Mouse (Mus musculus) cortical plate, adult 2 months (tissue): Measurements from ENCODE around the gene Cdc42bpa.

ENCODE experiments used
- CTCF ChIP-seq: fragments of 200-500 bp; IDR thresholded peaks from 2 replicates; pipeline ENCODE4 v1.5.1; 2011; ENCODE audit warnings: mild to moderate bottlenecking, control low read depth, low read length; ENCODE audit not compliant: insufficient read depth; ENCODE audit errors: extremely low read depth
- POLR2A ChIP-seq: fragments of 200-500 bp; IDR thresholded peaks from 2 replicates; pipeline ENCODE4 v1.6.1; 2011; ENCODE audit warnings: mild to moderate bottlenecking, low read length, control low read depth; ENCODE audit not compliant: insufficient read depth; ENCODE audit errors: extremely low read depth

DNA sequence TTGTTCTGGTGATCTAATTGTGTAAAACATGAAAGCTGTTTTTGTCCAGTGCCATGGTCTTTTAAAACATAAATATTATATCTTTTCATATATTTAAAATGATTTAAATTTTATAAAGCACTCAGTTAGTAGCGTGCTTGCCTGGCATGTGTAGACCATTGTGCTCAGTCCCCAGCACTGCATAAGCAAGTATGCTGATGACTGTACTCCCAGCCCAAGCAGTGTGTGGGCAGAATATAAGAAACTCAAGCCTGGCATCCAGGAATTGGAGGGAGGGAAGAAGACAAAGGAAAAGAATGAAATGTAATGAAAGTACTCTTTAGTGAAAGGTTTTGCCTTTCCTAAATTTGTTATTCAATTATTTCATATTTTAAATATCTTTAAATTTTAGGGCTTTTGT lies 128.9 kb downstream of the Cdc42bpa start:
- TF ChIP-seq POLR2A: no peak
- no peak for TF ChIP-seq CTCF
